Mouse (Mus musculus) intestine, postnatal 0 days (tissue): ENCODE results near the gene Mfap2. TPM values are rescaled to one million over a fixed set of nuclear protein-coding genes. Genes with fewer than 3 reads are reported as not detected.

ENCODE experiments used
- ATAC-seq: fragments of 200-750 bp; cut with Nextera tagmentation; 2 replicates; pipeline ENCODE4 v1.8.0; 2017; ENCODE audit warnings: mild to moderate bottlenecking, moderate TSS enrichment, moderate library complexity
- H3K27ac ChIP-seq: fragments of 300-500 bp; sonication (generic); 2 replicates; pipeline ENCODE4 v1.5.1; 2014; ENCODE audit warnings: mild to moderate bottlenecking, low read depth, low read length, moderate library complexity
- H3K27me3 ChIP-seq: fragments of 300-500 bp; sonication (generic); replicated peaks from 2 replicates; pipeline ENCODE4 v1.6.1; 2014; ENCODE audit warnings: low read length, mixed read lengths; ENCODE audit not compliant: control insufficient read depth, insufficient read depth
- H3K36me3 ChIP-seq: fragments of 300-500 bp; sonication (generic); 2 replicates; pipeline ENCODE4 v1.6.1; 2014; ENCODE audit warnings: mild to moderate bottlenecking, moderate library complexity; ENCODE audit not compliant: control insufficient read depth, insufficient read depth
- H3K4me1 ChIP-seq: fragments of 300-500 bp; sonication (generic); replicated peaks from 2 replicates; pipeline ENCODE4 v1.6.1; 2014; ENCODE audit warnings: antibody characterized with exemption, low read length, mixed read lengths; ENCODE audit not compliant: control insufficient read depth, insufficient read depth
- H3K4me2 ChIP-seq: fragments of 300-500 bp; sonication (generic); replicated peaks from 2 replicates; pipeline ENCODE4 v1.6.1; 2014; ENCODE audit warnings: low read depth, mild to moderate bottlenecking, moderate library complexity
- H3K4me3 ChIP-seq: fragments of 300-500 bp; sonication (generic); 2 replicates; pipeline ENCODE4 v1.5.1; 2014; ENCODE audit warnings: low read depth, low read length
- H3K9ac ChIP-seq: fragments of 300-500 bp; sonication (generic); 2 replicates; pipeline ENCODE4 v1.6.1; 2014; ENCODE audit warnings: mild to moderate bottlenecking, low read depth, low read length
- H3K9me3 ChIP-seq: fragments of 300-500 bp; sonication (generic); 2 replicates; pipeline ENCODE4 v1.6.1; 2016; ENCODE audit warnings: mixed run types; ENCODE audit not compliant: control insufficient read depth
- CTCF ChIP-seq: sonication (generic); IDR thresholded peaks from 2 replicates; pipeline ENCODE4 v1.5.1; 2016; ENCODE audit warnings: low read depth, mild to moderate bottlenecking, control low read depth, antibody characterized with exemption, moderate library complexity
- WGBS: fragments of 180-500 bp; shearing (Covaris S2); extraction: QIAGEN DNeasy Blood & Tissue Kit; methylation state at CpG from one replicate; pipeline ENCODE4 v1.1.7; 2014; 5-methylcytosine and 5-hydroxymethylcytosine counted together
- polyA plus RNA-seq: library from polyadenylated mRNA; unstranded; fragments of >200 nt; fragmentation: Nextera tagmentation; extraction: Ambion mirVana; gene quantifications from 2 replicates; pipeline ENCODE4 v1.2.1, GENCODE M21; 2015

The Mfap2 gene
- polyA plus RNA-seq, 1 experiment from 2014 or later, result 138 TPM

DNA sequence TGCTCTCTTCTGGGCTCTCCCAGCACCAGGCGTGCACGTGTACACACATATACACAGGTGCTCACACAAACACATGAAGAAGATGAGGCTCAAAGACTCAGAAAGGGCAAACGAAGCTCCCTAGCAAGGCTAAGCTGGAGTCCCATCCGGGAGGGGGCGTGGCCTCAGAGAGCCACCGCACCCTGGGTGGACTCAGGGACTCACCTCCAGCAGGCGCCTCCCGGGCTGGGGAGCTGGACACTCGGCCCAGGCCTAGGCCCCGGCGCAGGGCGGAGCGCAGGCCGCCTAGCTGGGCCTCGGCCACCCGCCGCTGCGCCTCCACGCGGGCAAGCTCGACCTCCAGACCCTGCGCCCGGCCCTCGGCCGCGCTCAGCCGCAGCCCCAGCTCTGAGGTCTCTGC lies 14.8 kb downstream of the Mfap2 start:
- 0 out of 2 replicates have a peak, but pooled peaks have one; percentile 13 for ATAC-seq

DNA sequence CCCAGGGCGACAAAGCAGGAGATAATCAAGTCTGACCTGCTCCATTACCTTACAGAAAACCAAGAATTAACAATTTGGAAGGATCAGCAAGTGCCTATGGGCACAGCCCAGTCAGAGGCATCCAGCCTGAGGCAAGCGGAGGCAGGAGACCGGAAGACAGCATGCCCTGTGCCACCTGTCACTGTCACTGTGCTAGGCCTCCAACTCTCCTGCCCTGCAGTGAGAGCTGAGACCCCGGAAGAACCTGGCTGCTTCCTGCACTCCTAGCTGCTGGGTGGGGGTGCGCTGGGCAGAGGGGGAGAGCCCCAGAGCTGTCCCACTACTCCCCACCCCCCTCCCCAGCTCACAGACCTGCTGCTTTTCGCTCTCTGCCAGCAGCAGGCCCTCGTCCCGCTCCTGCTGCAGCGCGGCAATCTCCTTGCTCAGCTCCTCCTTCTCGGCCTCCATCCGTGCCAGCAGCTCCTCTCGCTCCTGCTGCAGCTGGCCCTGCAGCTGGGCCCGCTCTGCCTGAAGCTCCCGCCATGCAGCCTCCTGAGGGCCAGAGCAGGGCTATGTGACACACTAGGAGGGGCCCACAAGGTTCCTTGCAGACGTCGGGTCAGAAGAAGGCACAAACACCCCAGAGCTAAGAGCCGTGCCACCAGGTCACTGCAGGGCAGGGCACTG lies 20.5 kb downstream of the Mfap2 start:
- no peaks in the 10 kb centered on the region for H3K9me3 ChIP-seq
- no peaks in the 10 kb centered on the region for H3K4me1 ChIP-seq
- TF ChIP-seq CTCF, result no peak
- H3K9ac ChIP-seq, result no peak overlapping the region
- no peak overlapping the region for H3K4me2 ChIP-seq
- WGBS, result 89% methylated on average over 18 of the region's 18 CpGs
- no peak overlapping the region for H3K27ac ChIP-seq
- ATAC-seq, result no peak
- peaks cover 26% of the 10 kb centered on the region; the same call in 1 of the 2 replicates for H3K36me3 ChIP-seq
- no peaks in the 10 kb centered on the region for H3K27me3 ChIP-seq
- no peak overlapping the region for H3K4me3 ChIP-seq

More for the DNA sequence above, 14.8 kb downstream of the Mfap2 start:
- peak overlapping the region; percentile 28; the same call in 1 of the 2 replicates for H3K4me2 ChIP-seq
- no peaks in the 10 kb centered on the region for H3K9me3 ChIP-seq
- no peak overlapping the region for H3K9ac ChIP-seq
- H3K27me3 ChIP-seq, result no peaks in the 10 kb centered on the region
- H3K36me3 ChIP-seq, result peaks cover 11% of the 10 kb centered on the region; the same call in 1 of the 2 replicates
- no peak for TF ChIP-seq CTCF
- no peaks in the 10 kb centered on the region for H3K4me1 ChIP-seq
- no peak overlapping the region for H3K4me3 ChIP-seq
- H3K27ac ChIP-seq, result no peak overlapping the region
- WGBS, result 77% methylated on average over 25 of the region's 27 CpGs

GRCm38 (mm10) chr4:141031733-141032132 lies 21.5 kb downstream of the Mfap2 start:
- no peak overlapping the region for H3K9ac ChIP-seq
- H3K4me2 ChIP-seq, result no peak overlapping the region

GRCm38 (mm10) chr4:141033606-141034549 lies 23.7 kb downstream of the Mfap2 start:
- WGBS, result 62% methylated on average over 27 of the region's 27 CpGs

More at GRCm38 (mm10) chr4:141031733-141032132, 21.5 kb downstream of the Mfap2 start:
- peaks cover 26% of the 10 kb centered on the region; the same call in 1 of the 2 replicates for H3K36me3 ChIP-seq
- H3K4me1 ChIP-seq, result no peaks in the 10 kb centered on the region
- WGBS, result 14% methylated on average over 6 of the region's 6 CpGs
- no peak overlapping the region for H3K27ac ChIP-seq
- H3K4me3 ChIP-seq, result no peak overlapping the region
- H3K27me3 ChIP-seq, result no peaks in the 10 kb centered on the region
- peak; percentile 29; the same call in 1 of the 2 replicates for ATAC-seq
- peak; percentile 97 for TF ChIP-seq CTCF
- no peaks in the 10 kb centered on the region for H3K9me3 ChIP-seq

GRCm38 (mm10) chr4:141041117-141041516 lies 30.9 kb downstream of the Mfap2 start:
- Histone ChIP-seq H3K27me3 (no peaks in the 10 kb centered on the region), H3K4me3 (no peak overlapping the region), H3K4me1 (no peaks in the 10 kb centered on the region), H3K27ac (no peak overlapping the region), H3K9ac (no peak overlapping the region), H3K36me3 (no peaks in the 10 kb centered on the region; the same call in 1 of the 2 replicates), H3K4me2 (no peak overlapping the region), H3K9me3 (no peaks in the 10 kb centered on the region)
- no peak for TF ChIP-seq CTCF
- 51% methylated on average over 12 of the region's 12 CpGs for WGBS
- no peak for ATAC-seq

More at GRCm38 (mm10) chr4:141033606-141034549, 23.7 kb downstream of the Mfap2 start:
- Histone ChIP-seq H3K4me3 (no peak overlapping the region), H3K27me3 (no peaks in the 10 kb centered on the region), H3K4me1 (no peaks in the 10 kb centered on the region), H3K27ac (no peak overlapping the region), H3K9me3 (no peaks in the 10 kb centered on the region), H3K4me2 (no peak overlapping the region), H3K9ac (no peak overlapping the region), H3K36me3 (peaks cover 18% of the 10 kb centered on the region; the same call in 1 of the 2 replicates)
- peak; percentile 56 for TF ChIP-seq CTCF
- ATAC-seq, result peak; percentile 50; the same call in 1 of the 2 replicates

DNA sequence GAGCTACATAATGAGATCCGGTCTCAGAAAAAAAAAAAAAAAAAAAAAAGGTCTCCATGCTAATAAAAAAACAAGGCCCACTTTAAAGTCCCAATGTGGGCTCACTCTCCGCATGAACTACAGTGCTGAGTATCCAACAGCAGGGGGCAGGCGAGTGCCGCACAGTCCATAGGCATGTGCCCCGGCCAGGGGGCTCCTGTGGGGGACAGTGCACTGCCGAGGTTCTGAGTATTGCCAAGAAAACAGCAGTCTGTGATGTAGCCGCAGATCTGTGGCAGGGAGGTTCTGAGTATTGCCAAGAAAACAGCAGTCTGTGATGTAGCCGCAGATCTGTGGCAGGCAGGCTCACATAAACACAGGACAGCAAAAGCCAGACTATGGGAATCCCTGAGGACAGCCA lies 34.6 kb downstream of the Mfap2 start:
- peak; percentile 58 for ATAC-seq
- no peak overlapping the region for H3K4me3 ChIP-seq
- no peaks in the 10 kb centered on the region for H3K27me3 ChIP-seq
- peak; percentile 93 for TF ChIP-seq CTCF
- no peaks in the 10 kb centered on the region; the same call in 1 of the 2 replicates for H3K36me3 ChIP-seq
- no peak overlapping the region for H3K4me2 ChIP-seq
- H3K4me1 ChIP-seq, result no peaks in the 10 kb centered on the region
- H3K27ac ChIP-seq, result no peak overlapping the region
- WGBS, result 20% methylated on average over 8 of the region's 8 CpGs
- no peaks in the 10 kb centered on the region for H3K9me3 ChIP-seq
- H3K9ac ChIP-seq, result no peak overlapping the region
